Mouse (Mus musculus) intestine, embryonic 15.5 days (tissue): ENCODE measurements around the gene Jade2. TPM values are rescaled to one million over a fixed set of nuclear protein-coding genes. Genes with fewer than 3 reads are reported as not detected.

Experiments
- ATAC-seq: fragments of 200-750 bp; cut with Nextera tagmentation; 2 replicates; pipeline ENCODE4 v1.8.0; 2017; ENCODE audit warnings: moderate TSS enrichment, moderate library complexity
- H3K27ac ChIP-seq: fragments of 300-500 bp; sonication (generic); 2 replicates; pipeline ENCODE4 v1.5.1; 2015; ENCODE audit warnings: mild to moderate bottlenecking, inconsistent platforms
- H3K27me3 ChIP-seq: fragments of 300-500 bp; sonication (generic); replicated peaks from 2 replicates; pipeline ENCODE4 v1.6.1; 2015; ENCODE audit warnings: inconsistent platforms
- H3K36me3 ChIP-seq: fragments of 300-500 bp; sonication (generic); 2 replicates; pipeline ENCODE4 v1.6.1; 2015; ENCODE audit warnings: inconsistent platforms
- H3K4me1 ChIP-seq: fragments of 300-500 bp; sonication (generic); replicated peaks from 2 replicates; pipeline ENCODE4 v1.6.1; 2015; ENCODE audit warnings: inconsistent platforms
- H3K4me2 ChIP-seq: fragments of 300-500 bp; sonication (generic); replicated peaks from 2 replicates; pipeline ENCODE4 v1.6.1; 2015; ENCODE audit warnings: mild to moderate bottlenecking, inconsistent platforms
- H3K4me3 ChIP-seq: fragments of 300-500 bp; sonication (generic); replicated peaks from 2 replicates; pipeline ENCODE4 v1.5.1; 2015; ENCODE audit warnings: inconsistent platforms
- H3K9ac ChIP-seq: fragments of 300-500 bp; sonication (generic); 2 replicates; pipeline ENCODE4 v1.6.1; 2015; ENCODE audit warnings: inconsistent platforms
- H3K9me3 ChIP-seq: fragments of 300-500 bp; sonication (generic); 2 replicates; pipeline ENCODE4 v1.6.1; 2016; ENCODE audit warnings: inconsistent platforms
- WGBS: fragments of 180-500 bp; shearing (Covaris S2); methylation state at CpG from one replicate; pipeline ENCODE4 v1.1.7; 2015; 5-methylcytosine and 5-hydroxymethylcytosine counted together
- polyA plus RNA-seq: library from polyadenylated mRNA; unstranded; fragments of >200 nt; fragmentation: Nextera tagmentation; extraction: Ambion mirVana; gene quantifications from 2 replicates; pipeline ENCODE4 v1.2.1, GENCODE M21; 2015

Jade2 gene
- polyA plus RNA-seq, 1 experiment from 2014 or later: 1.3 TPM

DNA sequence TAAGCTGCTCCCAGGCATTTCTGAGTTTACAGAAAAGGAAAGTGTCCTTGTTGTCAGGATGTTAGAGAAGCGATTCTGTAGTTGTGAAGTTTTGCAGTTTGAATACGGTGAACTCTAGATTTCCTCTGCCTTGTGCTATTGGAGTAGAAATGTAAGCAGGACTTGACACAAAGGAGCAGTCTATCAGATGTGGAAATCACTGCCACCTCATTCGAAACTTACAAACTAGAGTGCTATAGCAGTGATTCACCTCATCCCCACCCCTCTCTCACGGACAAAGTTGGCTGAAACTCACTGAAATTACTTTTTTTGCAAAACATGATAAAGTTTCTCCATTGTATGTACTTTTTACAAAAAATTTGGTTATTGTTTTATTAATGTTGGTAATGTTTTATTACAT, 92.6 kb downstream of the Jade2 start:
- Histone ChIP-seq H3K27ac (no peak overlapping the region), H3K9ac (no peak overlapping the region), H3K9me3 (no peaks in the 10 kb centered on the region), H3K4me1 (peaks cover 10% of the 10 kb centered on the region), H3K4me2 (peak overlapping the region; percentile 77), H3K27me3 (no peaks in the 10 kb centered on the region), H3K36me3 (no peaks in the 10 kb centered on the region), H3K4me3 (peak overlapping the region; percentile 93; the same call in 1 of the 2 replicates)
- WGBS: 82% methylated on average over 4 of the region's 4 CpGs
- ATAC-seq: no peak

DNA sequence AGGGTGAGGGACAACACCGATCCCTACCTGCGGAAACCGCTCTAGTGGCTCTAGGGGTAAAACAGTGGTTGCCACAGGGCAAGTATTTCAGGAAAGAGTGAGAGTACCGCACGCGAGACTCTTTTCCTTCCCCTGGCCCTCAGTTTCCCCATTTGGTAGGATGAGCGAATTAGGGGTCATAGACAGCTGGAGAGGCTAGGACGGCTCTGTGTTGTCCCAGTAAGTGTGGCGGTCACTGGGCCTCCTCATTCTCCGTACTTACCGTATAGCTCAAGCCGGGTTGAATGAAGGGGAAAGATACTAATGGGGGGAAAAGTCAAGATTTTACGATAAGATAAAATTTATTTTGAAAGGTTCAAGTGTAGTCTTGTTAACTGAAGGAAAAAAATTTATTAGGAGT, 93.5 kb downstream of the Jade2 start:
- Histone ChIP-seq H3K36me3 (no peaks in the 10 kb centered on the region), H3K4me1 (peaks cover 10% of the 10 kb centered on the region), H3K9me3 (no peaks in the 10 kb centered on the region), H3K9ac (peak overlapping the region; percentile 86), H3K4me2 (peak overlapping the region; percentile 77), H3K27ac (no peak overlapping the region), H3K27me3 (no peaks in the 10 kb centered on the region), H3K4me3 (peak overlapping the region; percentile 93)
- ATAC-seq: no peak
- 4% methylated on average over 13 of the region's 13 CpGs for WGBS

Other genes starting within 250 kb of the Jade2 start
- 172 and 184 TPM in 2 replicates for gene Nhp2, start 237.9 kb downstream of the Jade2 start, polyA plus RNA-seq
- 38.2 and 42.6 TPM in 2 replicates for gene Rmnd5b, start 221.8 kb downstream of the Jade2 start, polyA plus RNA-seq
- 17.6 and 18.1 TPM in 2 replicates for gene N4bp3, start 206.8 kb downstream of the Jade2 start, polyA plus RNA-seq
- 3.2 and 3.3 TPM in 2 replicates for gene D930048N14Rik, start 206.7 kb downstream of the Jade2 start, polyA plus RNA-seq
- 96.0 and 105 TPM in 2 replicates for gene 0610009B22Rik, start 168.8 kb downstream of the Jade2 start, polyA plus RNA-seq
- 20.1 and 20.8 TPM in 2 replicates for gene Sec24a, start 94.0 kb downstream of the Jade2 start, polyA plus RNA-seq
- 168 and 171 TPM in 2 replicates for gene Sar1b, start 94.0 kb downstream of the Jade2 start, polyA plus RNA-seq
- gene Cdkn2aipnl, start 110.0 kb upstream of the Jade2 start, polyA plus RNA-seq: 84.7 and 90.3 TPM in 2 replicates
- 189 and 212 TPM in 2 replicates for gene Ube2b, start 143.1 kb upstream of the Jade2 start, polyA plus RNA-seq
- gene Cdkl3, start 146.6 kb upstream of the Jade2 start, polyA plus RNA-seq: 5.4 and 6.6 TPM in 2 replicates
- gene Ppp2ca, start 241.0 kb upstream of the Jade2 start, polyA plus RNA-seq: 64.8 and 69.3 TPM in 2 replicates